Mouse (Mus musculus) C2C12 (cell line): Measurements from ENCODE around the gene D630036H23Rik.

Experiments used
- CEBPB ChIP-seq: IDR thresholded peaks from one replicate; pipeline ENCODE4 v1.6.1; 2011; ENCODE audit warnings: low read depth, mild to moderate bottlenecking, control low read depth, moderate library complexity
- CTCF ChIP-seq: IDR thresholded peaks from one replicate; pipeline ENCODE4 v1.5.1; 2011; ENCODE audit not compliant: control insufficient read depth, insufficient read depth, insufficient read length
- MYOD1 ChIP-seq: IDR thresholded peaks from one replicate; pipeline ENCODE4 v1.6.1; 2011; ENCODE audit warnings: low read depth; ENCODE audit not compliant: control insufficient read depth, insufficient read length
- MYOG ChIP-seq: IDR thresholded peaks from one replicate; pipeline ENCODE4 v1.6.1; 2011; ENCODE audit not compliant: control insufficient read depth, insufficient read length; ENCODE audit errors: extremely low read depth
- USF1 ChIP-seq: IDR thresholded peaks from one replicate; pipeline ENCODE4 v1.6.1; 2011; ENCODE audit warnings: low read depth, mild to moderate bottlenecking, control low read depth, moderate library complexity

- TF ChIP-seq CEBPB, result no peak
- no peak for TF ChIP-seq CTCF
- no peak for TF ChIP-seq MYOG
- no peak for TF ChIP-seq MYOD1
- no peak for TF ChIP-seq USF1
These were observed 1.2 kb downstream of the D630036H23Rik start for GRCm38 (mm10) chr12:36380806-36381205.
